Mouse (Mus musculus): ENCODE results near the gene Zbtb16.

GRCm38 (mm10) chr9:48697470-48697815 lies 138.6 kb downstream of the Zbtb16 start:
- TF ChIP-seq TAL1 (IDR thresholded peaks at IDR 0.05; ENCODE audit: low read length) (no peak), GATA1 (IDR thresholded peaks at IDR 0.05; ENCODE audit: low read length) (no peak)
